Mouse (Mus musculus): ENCODE results near the gene Pctp.

DNA sequence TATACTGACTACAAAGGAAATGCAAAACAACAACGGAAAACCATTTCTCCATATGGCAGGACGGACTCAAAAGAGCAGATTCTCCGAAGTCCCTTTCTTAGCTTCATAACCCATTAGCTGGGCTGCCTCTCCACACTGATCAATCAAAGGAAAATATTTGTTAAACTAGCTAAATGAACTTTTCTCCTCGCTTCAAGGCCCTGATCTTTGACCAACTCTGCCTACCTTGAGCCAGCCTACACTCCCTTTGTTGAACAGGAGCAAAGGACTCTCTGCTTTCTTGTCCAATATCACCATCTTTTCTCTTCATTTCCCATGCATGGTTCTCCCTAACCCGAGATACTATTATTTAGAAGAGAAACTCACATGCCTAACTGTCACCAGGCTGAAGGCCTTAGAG, 7.1 kb downstream of the Pctp start:
- no peak for TF ChIP-seq EP300 (IDR thresholded peaks at IDR 0.05; ENCODE audit: low read depth)
- no peak for TF ChIP-seq CTCF (IDR thresholded peaks at IDR 0.05; ENCODE audit: low read depth)
